Mouse (Mus musculus): ENCODE results near the gene 4930539E08Rik.

The 4930539E08Rik gene

DNA sequence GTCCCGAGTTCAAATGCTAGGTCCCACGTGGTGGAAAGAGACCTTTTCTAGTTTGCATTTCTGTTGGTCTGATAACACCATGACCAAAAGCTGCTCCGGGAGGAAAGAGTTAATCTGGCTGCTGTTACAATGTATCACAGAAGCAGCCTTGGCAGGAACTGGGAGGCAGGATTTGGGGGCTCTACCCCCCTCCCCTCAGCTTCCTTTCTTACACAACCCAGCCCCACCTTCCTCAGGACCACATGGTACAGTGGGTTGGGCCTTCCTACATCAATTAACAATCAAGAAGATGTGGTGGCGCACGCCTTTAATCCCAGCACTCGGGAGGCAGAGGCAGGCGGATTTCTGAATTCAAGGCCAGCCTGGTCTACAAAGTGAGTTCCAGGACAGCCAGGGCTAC lies 60.7 kb downstream of the 4930539E08Rik start:
- DNase-seq = no peak

DNA sequence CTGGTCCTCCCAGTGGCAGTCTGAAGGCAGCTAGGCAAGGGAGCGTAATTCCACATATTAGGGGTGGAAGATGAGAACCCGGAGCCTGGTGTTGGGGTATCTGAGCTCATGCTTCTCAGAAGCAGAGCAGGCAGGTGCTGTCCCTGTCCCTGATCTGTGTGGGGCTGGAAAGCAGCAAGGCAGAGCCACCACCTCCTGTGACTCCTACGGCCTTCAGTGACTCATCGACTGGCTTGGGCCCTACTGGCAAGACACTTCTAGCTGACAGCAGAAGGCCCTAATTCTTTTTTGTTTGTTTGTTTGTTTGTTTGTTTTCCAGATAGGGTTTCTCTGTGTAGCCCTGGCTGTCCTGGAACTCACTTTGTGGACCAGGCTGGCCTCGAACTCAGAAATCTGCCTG lies 64.6 kb downstream of the 4930539E08Rik start:
- DNase-seq = no peak

DNA sequence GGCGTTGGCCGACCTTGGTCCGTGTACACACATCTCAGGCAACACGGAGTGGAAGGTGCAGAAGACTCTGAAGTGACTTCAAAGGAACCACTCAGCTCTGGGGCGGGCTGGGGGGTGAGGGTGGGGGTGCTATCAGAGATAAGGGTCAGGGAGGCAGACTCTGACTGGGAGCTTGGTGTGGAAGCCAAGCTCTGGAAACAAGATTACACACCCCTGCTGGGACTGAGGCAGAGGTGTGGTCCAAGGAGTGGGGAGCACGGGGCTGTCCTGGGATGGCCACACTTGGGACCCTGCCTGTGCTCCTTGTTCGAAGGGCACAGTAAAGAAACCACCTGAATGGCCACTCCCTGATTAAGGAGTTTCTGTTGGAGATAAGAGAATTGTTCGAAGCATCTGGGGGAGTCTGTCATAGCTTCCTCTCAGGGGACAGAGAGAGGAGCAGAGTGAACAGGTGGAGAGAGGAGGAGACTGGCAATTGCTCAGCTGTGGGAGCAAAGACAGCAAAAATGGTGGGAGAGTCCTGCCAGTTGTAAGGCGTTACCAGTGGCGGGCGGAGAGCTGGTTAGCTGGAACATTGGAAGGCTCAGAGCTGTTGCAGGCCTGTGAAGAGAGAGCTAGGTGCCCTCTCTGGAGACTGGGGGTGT lies 68.0 kb downstream of the 4930539E08Rik start:
- DNase-seq = no peak
